Mouse (Mus musculus) ES-E14 (cell line): ENCODE measurements at regions not wholly inside any gene's neighbourhood (a gene's known extent, or its start where the extent isn't known, plus 50 kb on each side); places are given as distances from the start of the nearest gene placed in this dataset.

Source experiments
- DNase-seq: peaks from one replicate; pipeline ENCODE4 v3.0.0-alpha.2; 2013; ENCODE audit warnings: low read depth, low spot score
- H3K27ac ChIP-seq: 2 replicates; pipeline ENCODE4 v1.5.1; 2012; ENCODE audit warnings: low read depth, mild to moderate bottlenecking, low read length, moderate library complexity, mixed read lengths; ENCODE audit not compliant: poor library complexity, insufficient read depth, severe bottlenecking
- H3K36me3 ChIP-seq: 2 replicates; pipeline ENCODE4 v1.6.1; 2012; ENCODE audit warnings: mild to moderate bottlenecking, low read length, moderate library complexity, mixed read lengths; ENCODE audit not compliant: control insufficient read depth, poor library complexity, insufficient read depth, severe bottlenecking
- H3K4me1 ChIP-seq, 2 experiments: fragments of 150-350 bp in 1 of 2; sonication (generic) in 1 of 2; 2 replicates each; pipeline ENCODE4 v1.6.1; 2012; ENCODE audit warnings: low read length in 2 of 2, mild to moderate bottlenecking in 1 of 2, mixed read lengths in 1 of 2; ENCODE audit not compliant: control insufficient read depth in 2 of 2, insufficient read depth in 2 of 2, poor library complexity in 1 of 2
- H3K4me3 ChIP-seq, 2 experiments: fragments of 150-350 bp in 1 of 2; sonication (generic) in 1 of 2; 2 replicates each; pipeline ENCODE4 v1.5.1; 2012; ENCODE audit warnings: low read length in 2 of 2, low read depth in 1 of 2, mild to moderate bottlenecking in 1 of 2, mixed read lengths in 1 of 2; ENCODE audit not compliant: insufficient read depth in 1 of 2, poor library complexity in 1 of 2, severe bottlenecking in 1 of 2
- H3K9ac ChIP-seq: 2 replicates; pipeline ENCODE4 v1.6.1; 2012; ENCODE audit warnings: low read depth, mild to moderate bottlenecking, low read length, mixed read lengths; ENCODE audit not compliant: poor library complexity, insufficient read depth, severe bottlenecking
- H3K9me3 ChIP-seq: fragments of 150-350 bp; sonication (generic); 2 replicates; pipeline ENCODE4 v1.6.1; 2012; ENCODE audit warnings: low read depth, mild to moderate bottlenecking, low read length; ENCODE audit not compliant: control insufficient read depth, insufficient read depth
- CHD2 ChIP-seq: IDR thresholded peaks from 2 replicates; pipeline ENCODE4 v1.6.1; 2014; ENCODE audit warnings: mild to moderate bottlenecking, low read depth, low read length, inconsistent platforms
- HCFC1 ChIP-seq: IDR thresholded peaks from 2 replicates; pipeline ENCODE4 v1.6.1; 2012; ENCODE audit warnings: low read length, inconsistent platforms, borderline replicate concordance; ENCODE audit not compliant: insufficient read depth
- MAFK ChIP-seq: IDR thresholded peaks from 2 replicates; pipeline ENCODE4 v1.6.1; 2014; ENCODE audit warnings: mild to moderate bottlenecking, low read depth, low read length, inconsistent platforms; ENCODE audit not compliant: insufficient read depth
- ZC3H11A ChIP-seq: IDR thresholded peaks from 2 replicates; pipeline ENCODE4 v1.6.1; 2012; ENCODE audit warnings: low read depth, mild to moderate bottlenecking, inconsistent platforms, low read length, borderline replicate concordance
- ZNF384 ChIP-seq: IDR thresholded peaks from 2 replicates; pipeline ENCODE4 v1.6.1; 2012; ENCODE audit warnings: low read depth, low read length, inconsistent platforms
- in situ Hi-C, 2 experiments: fragments of 600-800 bp; cut with MboI; formaldehyde crosslinking; loops; one replicate each; pipeline ENCODE4 v1.15.1; 2025; ENCODE audit warnings: low sequenced_read_pairs in 2 of 2, inconsistent platforms in 1 of 2; ENCODE audit not compliant: unreplicated experiment in 2 of 2

DNA sequence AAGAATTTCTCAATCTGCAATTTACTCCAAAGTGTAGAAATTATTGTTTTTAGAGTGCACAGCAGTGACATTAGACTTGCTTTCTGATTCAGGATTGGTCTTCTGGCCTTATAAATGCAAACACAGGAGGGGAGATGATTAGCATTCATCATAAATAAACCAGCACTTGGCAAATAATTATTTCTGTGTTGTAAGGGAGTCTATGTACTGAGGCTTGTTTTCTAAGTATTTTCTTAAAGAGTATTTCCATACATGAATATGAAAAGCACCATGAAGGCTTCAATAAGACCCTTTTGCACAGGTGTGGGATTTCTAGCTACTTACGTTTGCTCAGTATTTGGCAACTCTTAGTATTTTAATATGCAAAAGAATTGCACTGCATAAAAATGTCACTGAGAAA lies 934.1 kb upstream of the Acvr2a start:
- H3K4me3 ChIP-seq, result no peak overlapping the region
- no peak overlapping the region for H3K9ac ChIP-seq
- no peaks in the 10 kb centered on the region for H3K9me3 ChIP-seq
- TF ChIP-seq HCFC1 (no peak), MAFK (no peak), CHD2 (no peak), ZNF384 (no peak), ZC3H11A (no peak)
- H3K36me3 ChIP-seq, result no peaks in the 10 kb centered on the region
- no peaks in the 10 kb centered on the region for H3K4me1 ChIP-seq
- H3K27ac ChIP-seq, result no peak overlapping the region
- no peak for DNase-seq
- in situ Hi-C loops, result no loop called here

DNA sequence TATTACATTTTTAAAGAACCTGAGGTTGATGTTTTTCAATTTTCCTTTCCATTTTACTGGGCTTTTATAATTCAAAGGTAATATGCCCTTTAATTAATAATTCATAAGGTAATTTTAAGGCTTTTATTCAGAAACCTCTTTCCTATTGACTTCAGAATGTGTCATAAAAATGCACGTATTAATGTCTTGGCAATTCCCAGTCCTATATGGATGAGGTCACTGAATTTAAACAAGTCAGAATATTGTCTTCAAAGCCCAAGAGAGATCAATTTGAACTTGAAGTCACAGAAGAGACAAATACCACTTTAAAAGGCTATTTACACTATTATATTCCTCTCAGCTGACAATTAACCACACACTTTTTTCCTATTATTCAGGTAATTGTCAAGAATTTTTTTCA lies 925.7 kb upstream of the Acvr2a start:
- Histone ChIP-seq H3K27ac (no peak overlapping the region), H3K36me3 (no peaks in the 10 kb centered on the region), H3K9me3 (no peaks in the 10 kb centered on the region), H3K4me3 (no peak overlapping the region), H3K9ac (no peak overlapping the region), H3K4me1 (no peaks in the 10 kb centered on the region)
- in situ Hi-C loops, result no loop called here
- no peak for DNase-seq
- TF ChIP-seq MAFK (no peak), ZNF384 (no peak), HCFC1 (no peak), CHD2 (no peak), ZC3H11A (no peak)

DNA sequence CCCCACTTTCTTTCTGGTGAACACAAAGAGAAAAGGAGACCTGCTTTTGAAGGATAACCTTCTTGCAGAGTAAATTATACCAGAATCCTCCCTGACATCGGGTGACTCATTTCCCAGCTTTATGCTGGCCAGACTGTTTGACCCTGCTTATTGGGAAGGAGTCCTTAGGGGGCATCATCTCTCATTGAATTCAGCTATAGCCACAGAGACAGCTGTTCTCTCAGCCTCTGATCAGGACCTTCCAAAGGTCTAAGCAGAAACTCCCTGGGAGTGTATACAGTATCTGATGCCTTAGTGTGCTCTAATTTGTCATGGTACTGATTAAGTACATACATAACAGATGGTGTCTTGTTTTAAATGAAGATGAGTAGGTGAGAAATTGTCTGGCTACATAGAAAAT lies 922.5 kb upstream of the Acvr2a start:
- no peak for DNase-seq
- no peaks in the 10 kb centered on the region for H3K4me1 ChIP-seq
- H3K9me3 ChIP-seq, result no peaks in the 10 kb centered on the region
- H3K4me3 ChIP-seq, result no peak overlapping the region
- in situ Hi-C loops, result no loop called here
- no peak overlapping the region for H3K9ac ChIP-seq
- no peaks in the 10 kb centered on the region for H3K36me3 ChIP-seq
- no peak overlapping the region for H3K27ac ChIP-seq
- TF ChIP-seq HCFC1, result no peak
- no peak for TF ChIP-seq ZC3H11A
- no peak for TF ChIP-seq MAFK
- no peak for TF ChIP-seq ZNF384
- TF ChIP-seq CHD2, result no peak

DNA sequence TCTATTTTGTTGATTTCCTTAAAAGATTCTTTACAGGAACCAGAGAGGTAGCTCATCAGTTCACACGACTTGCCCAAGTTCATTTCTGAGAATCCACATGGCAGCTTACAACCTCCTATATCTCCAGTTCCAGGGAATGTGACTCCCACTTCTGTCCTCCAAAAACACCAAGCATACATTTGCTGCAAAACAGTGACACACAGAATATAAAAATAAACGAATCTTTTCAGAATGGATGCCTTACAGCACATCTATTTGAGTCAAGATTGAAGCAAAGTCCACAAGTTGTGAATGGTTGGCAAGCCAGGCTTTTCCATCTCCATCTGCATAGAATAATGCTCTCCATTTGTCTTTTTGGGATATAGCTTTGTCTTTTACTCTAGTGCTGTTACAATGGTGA lies 921.0 kb upstream of the Acvr2a start:
- no peak for DNase-seq
- in situ Hi-C loops, result no loop called here

DNA sequence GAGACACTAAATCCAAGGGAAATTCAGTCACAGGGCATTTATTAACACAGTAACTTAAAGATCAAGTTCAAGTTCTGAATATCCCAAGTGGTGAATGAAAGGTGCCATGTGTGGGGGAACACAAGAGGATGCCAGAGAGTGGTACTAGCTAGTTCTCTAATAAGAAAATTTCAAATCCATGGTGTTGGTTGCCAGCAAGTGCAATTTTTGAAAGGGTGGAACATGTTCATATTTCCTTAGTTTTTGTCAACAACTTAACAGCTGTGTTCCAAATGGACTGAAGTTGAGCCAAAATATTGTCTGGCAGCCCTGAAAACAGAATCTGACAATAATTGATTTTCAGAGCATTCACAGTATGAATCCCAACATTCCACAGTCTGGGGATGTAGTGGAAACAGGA lies 919.1 kb upstream of the Acvr2a start:
- in situ Hi-C loops, result no loop called here
- DNase-seq, result no peak
- Histone ChIP-seq H3K9ac (no peak overlapping the region), H3K36me3 (no peaks in the 10 kb centered on the region), H3K4me1 (no peaks in the 10 kb centered on the region), H3K27ac (no peak overlapping the region), H3K4me3 (no peak overlapping the region), H3K9me3 (no peaks in the 10 kb centered on the region)
- no peak for TF ChIP-seq ZNF384
- TF ChIP-seq ZC3H11A, result no peak
- TF ChIP-seq CHD2, result no peak
- no peak for TF ChIP-seq HCFC1
- TF ChIP-seq MAFK, result no peak

More for the DNA sequence above, 921.0 kb upstream of the Acvr2a start:
- Histone ChIP-seq H3K4me3 (no peak overlapping the region), H3K4me1 (no peaks in the 10 kb centered on the region), H3K36me3 (no peaks in the 10 kb centered on the region), H3K9ac (no peak overlapping the region), H3K9me3 (no peaks in the 10 kb centered on the region), H3K27ac (no peak overlapping the region)
- TF ChIP-seq HCFC1 (no peak), ZNF384 (no peak), ZC3H11A (no peak), MAFK (no peak), CHD2 (no peak)
